Mouse (Mus musculus): ENCODE results near the gene 9430015G10Rik. TPM values are rescaled to one million over a fixed set of nuclear protein-coding genes. Genes with fewer than 3 reads are reported as not detected.
"Not testable (repeated sequence)": the region's sequence is repeated elsewhere in the genome, so short reads cannot be mapped to it uniquely, and the experiment has no call there.

Gene 9430015G10Rik
- polyA plus RNA-seq, 1 experiment, result 8.3 TPM

GRCm38 (mm10) chr4:156135112-156135511 lies 25.3 kb downstream of the 9430015G10Rik start:
- 92% methylated on average over 13 of the region's 13 CpGs for WGBS
- no peak overlapping the region for H3K27ac ChIP-seq (ENCODE audit: insufficient read depth, low read depth, low read length)
- peaks cover 7% of the 10 kb centered on the region; the same call in 1 of the 2 replicates for H3K4me1 ChIP-seq (ENCODE audit: control insufficient read depth, insufficient read depth, insufficient read length, low read length)
- no peaks in the 10 kb centered on the region for H3K27me3 ChIP-seq (ENCODE audit: control insufficient read depth, insufficient read depth, low read length)
- no peak overlapping the region for H3K4me3 ChIP-seq (ENCODE audit: low read depth, low read length)
- TF ChIP-seq CTCF (IDR thresholded peaks at IDR 0.05; ENCODE audit: extremely low read depth, insufficient read length, insufficient replicate concordance, low read depth, low read length) (no peak), POLR2A (IDR thresholded peaks at IDR 0.05; ENCODE audit: low read depth, low read length) (no peak)
- no peaks in the 10 kb centered on the region for H3K36me3 ChIP-seq (ENCODE audit: control insufficient read depth, insufficient read depth, low read length)

DNA sequence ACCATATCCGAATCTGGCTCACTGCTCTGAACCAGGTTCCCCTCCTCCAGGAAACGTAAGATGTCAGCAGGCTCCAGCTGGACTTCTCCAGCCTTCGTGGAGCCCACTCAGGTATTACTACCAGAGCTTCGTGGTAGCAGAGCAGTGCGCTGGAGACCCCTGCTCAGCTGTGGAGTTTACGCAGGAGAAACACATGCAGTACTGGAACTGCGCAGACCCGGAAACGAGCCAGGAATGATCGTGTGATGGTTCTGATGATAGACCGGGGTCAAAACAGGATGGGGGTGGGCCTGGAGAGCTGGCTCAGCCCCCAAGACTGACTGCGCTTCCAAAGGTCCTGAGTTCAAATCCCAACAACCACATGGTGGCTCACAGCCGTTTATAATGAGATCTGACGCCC lies 26.0 kb downstream of the 9430015G10Rik start:
- Histone ChIP-seq H3K4me1 (ENCODE audit: control insufficient read depth, insufficient read depth, insufficient read length, low read length) (peaks cover 7% of the 10 kb centered on the region; the same call in 1 of the 2 replicates), H3K27ac (ENCODE audit: insufficient read depth, low read depth, low read length) (no peak overlapping the region), H3K36me3 (ENCODE audit: control insufficient read depth, insufficient read depth, low read length) (no peaks in the 10 kb centered on the region), H3K27me3 (ENCODE audit: control insufficient read depth, insufficient read depth, low read length) (no peaks in the 10 kb centered on the region), H3K4me3 (ENCODE audit: low read depth, low read length) (no peak overlapping the region)
- WGBS, result 96% methylated on average over 14 of the region's 14 CpGs
- TF ChIP-seq POLR2A (IDR thresholded peaks at IDR 0.05; ENCODE audit: low read depth, low read length) (no peak), CTCF (IDR thresholded peaks at IDR 0.05; ENCODE audit: extremely low read depth, insufficient read length, insufficient replicate concordance, low read depth, low read length) (no peak)

DNA sequence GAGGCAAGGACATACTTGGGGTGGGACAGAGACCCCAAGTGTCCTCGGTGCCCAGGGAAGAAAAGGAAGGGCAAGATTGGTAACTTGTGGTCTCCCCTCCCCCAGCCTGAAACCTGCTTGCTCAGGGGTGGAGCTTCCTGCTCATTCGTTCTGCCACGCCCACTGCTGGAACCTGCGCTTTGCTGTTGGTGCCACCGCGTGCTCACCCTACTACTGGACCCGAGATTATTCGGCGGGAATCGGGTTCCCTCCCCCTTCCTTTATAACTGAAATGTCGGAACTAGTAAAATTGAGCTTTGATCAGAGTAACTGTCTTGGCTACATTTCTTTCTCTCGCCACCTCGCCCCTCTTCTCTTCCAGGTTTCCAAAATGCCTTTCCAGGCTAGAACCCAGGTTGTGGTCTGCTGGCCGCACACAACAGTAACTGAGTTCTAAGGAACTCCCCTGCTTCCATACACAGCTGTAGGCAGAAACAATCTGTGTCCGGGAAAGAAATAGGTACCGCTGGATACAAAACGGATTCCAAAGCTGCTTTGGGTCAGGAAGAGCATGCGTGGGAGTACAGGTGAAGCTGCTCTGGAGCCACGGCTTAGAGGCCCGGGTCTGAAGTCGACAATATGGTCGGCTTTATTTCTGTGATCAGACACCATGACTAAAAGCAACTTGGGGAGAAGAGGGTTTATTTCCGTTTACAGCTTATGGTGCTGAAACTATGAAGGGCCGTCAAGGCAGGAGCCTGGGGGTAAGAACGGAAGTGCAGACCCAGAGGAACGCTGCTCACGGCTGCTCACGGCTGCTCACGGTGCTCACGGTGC lies 26.7 kb downstream of the 9430015G10Rik start:
- Histone ChIP-seq H3K27ac (ENCODE audit: insufficient read depth, low read depth, low read length) (no peak overlapping the region), H3K4me3 (ENCODE audit: low read depth, low read length) (no peak overlapping the region), H3K27me3 (ENCODE audit: control insufficient read depth, insufficient read depth, low read length) (no peaks in the 10 kb centered on the region), H3K4me1 (ENCODE audit: control insufficient read depth, insufficient read depth, insufficient read length, low read length) (peaks cover 7% of the 10 kb centered on the region; the same call in 1 of the 2 replicates), H3K36me3 (ENCODE audit: control insufficient read depth, insufficient read depth, low read length) (no peaks in the 10 kb centered on the region)
- TF ChIP-seq POLR2A (IDR thresholded peaks at IDR 0.05; ENCODE audit: low read depth, low read length), result no peak
- no peak for TF ChIP-seq CTCF (IDR thresholded peaks at IDR 0.05; ENCODE audit: extremely low read depth, insufficient read length, insufficient replicate concordance, low read depth, low read length)
- WGBS, result 91% methylated on average over 30 of the region's 30 CpGs

GRCm38 (mm10) chr4:156150887-156151286 lies 41.1 kb downstream of the 9430015G10Rik start:
- H3K4me3 ChIP-seq (ENCODE audit: low read depth, low read length); H3K27ac ChIP-seq (ENCODE audit: insufficient read depth, low read depth, low read length); H3K4me1 ChIP-seq (ENCODE audit: control insufficient read depth, insufficient read depth, insufficient read length, low read length); H3K27me3 ChIP-seq (ENCODE audit: control insufficient read depth, insufficient read depth, low read length); H3K36me3 ChIP-seq (ENCODE audit: control insufficient read depth, insufficient read depth, low read length): not testable (repeated sequence)
- WGBS, result 51% methylated on average over 10 of the region's 10 CpGs

GRCm38 (mm10) chr4:156154771-156155170 lies 45.0 kb downstream of the 9430015G10Rik start:
- Histone ChIP-seq H3K36me3 (ENCODE audit: control insufficient read depth, insufficient read depth, low read length) (no peaks in the 10 kb centered on the region), H3K27me3 (ENCODE audit: control insufficient read depth, insufficient read depth, low read length) (no peaks in the 10 kb centered on the region), H3K4me1 (ENCODE audit: control insufficient read depth, insufficient read depth, insufficient read length, low read length) (no peaks in the 10 kb centered on the region), H3K4me3 (ENCODE audit: low read depth, low read length) (no peak overlapping the region), H3K27ac (ENCODE audit: insufficient read depth, low read depth, low read length) (no peak overlapping the region)
- no peak for TF ChIP-seq POLR2A (IDR thresholded peaks at IDR 0.05; ENCODE audit: low read depth, low read length)
- no peak for TF ChIP-seq CTCF (IDR thresholded peaks at IDR 0.05; ENCODE audit: extremely low read depth, insufficient read length, insufficient replicate concordance, low read depth, low read length)
- 92% methylated on average over 3 of the region's 3 CpGs for WGBS

DNA sequence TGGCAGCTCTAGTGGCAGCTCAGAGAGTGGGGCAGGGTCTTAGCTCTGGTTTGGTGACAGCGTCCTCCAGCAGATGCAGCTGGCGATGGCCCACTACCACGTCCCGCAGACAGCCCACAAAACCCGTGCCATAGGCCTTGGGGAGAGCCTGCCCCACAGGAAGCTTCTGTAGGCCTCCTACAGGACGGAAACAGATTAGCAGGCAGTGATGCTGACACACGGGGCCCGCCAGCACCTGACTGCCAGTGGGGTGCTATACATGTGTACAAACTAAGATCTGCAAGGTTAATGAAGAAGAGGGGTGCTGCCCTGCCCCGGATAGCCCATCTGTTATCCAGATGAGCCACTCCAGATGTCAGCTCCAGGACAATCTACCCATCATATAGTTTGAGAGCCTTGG lies 56.7 kb downstream of the 9430015G10Rik start:
- Histone ChIP-seq H3K36me3 (ENCODE audit: control insufficient read depth, insufficient read depth, low read length) (peaks cover 49% of the 10 kb centered on the region), H3K4me1 (ENCODE audit: control insufficient read depth, insufficient read depth, insufficient read length, low read length) (peaks cover 3% of the 10 kb centered on the region; the same call in 1 of the 2 replicates), H3K4me3 (ENCODE audit: low read depth, low read length) (no peak overlapping the region), H3K27ac (ENCODE audit: insufficient read depth, low read depth, low read length) (no peak overlapping the region), H3K27me3 (ENCODE audit: control insufficient read depth, insufficient read depth, low read length) (no peaks in the 10 kb centered on the region)
- TF ChIP-seq POLR2A (IDR thresholded peaks at IDR 0.05; ENCODE audit: low read depth, low read length) (no peak), CTCF (IDR thresholded peaks at IDR 0.05; ENCODE audit: extremely low read depth, insufficient read length, insufficient replicate concordance, low read depth, low read length) (no peak)
- 87% methylated on average over 9 of the region's 9 CpGs for WGBS

DNA sequence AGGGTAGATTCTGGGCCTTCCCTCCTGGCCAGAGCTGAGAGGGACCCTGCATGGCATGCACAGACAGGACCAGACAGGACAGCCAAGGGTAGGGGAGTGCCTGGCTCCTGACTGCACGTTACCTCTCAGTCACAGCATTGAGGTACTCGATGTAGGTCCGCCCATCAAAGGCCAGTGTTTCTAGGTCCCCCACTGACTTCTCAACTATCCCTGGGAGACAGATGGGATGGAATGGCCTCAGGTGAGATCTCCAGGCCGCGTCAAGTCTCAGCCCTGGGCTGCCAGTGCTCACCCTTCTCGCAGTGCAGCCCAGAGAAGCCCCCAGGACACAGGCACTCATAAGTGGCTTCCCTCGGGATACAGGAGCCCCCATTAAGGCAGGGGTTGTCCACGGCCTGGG lies 58.8 kb downstream of the 9430015G10Rik start:
- no peak overlapping the region for H3K27ac ChIP-seq (ENCODE audit: insufficient read depth, low read depth, low read length)
- no peak overlapping the region for H3K4me3 ChIP-seq (ENCODE audit: low read depth, low read length)
- peaks cover 66% of the 10 kb centered on the region for H3K36me3 ChIP-seq (ENCODE audit: control insufficient read depth, insufficient read depth, low read length)
- TF ChIP-seq POLR2A (IDR thresholded peaks at IDR 0.05; ENCODE audit: low read depth, low read length) (no peak), CTCF (IDR thresholded peaks at IDR 0.05; ENCODE audit: extremely low read depth, insufficient read length, insufficient replicate concordance, low read depth, low read length) (no peak)
- WGBS, result 92% methylated on average over 8 of the region's 8 CpGs
- peaks cover 3% of the 10 kb centered on the region; the same call in 1 of the 2 replicates for H3K4me1 ChIP-seq (ENCODE audit: control insufficient read depth, insufficient read depth, insufficient read length, low read length)
- no peaks in the 10 kb centered on the region for H3K27me3 ChIP-seq (ENCODE audit: control insufficient read depth, insufficient read depth, low read length)

Measured in small intestine, adult 2 months (tissue).